Mouse (Mus musculus) adrenal gland, postnatal 25 days (tissue): ENCODE results near the gene Slc23a4. TPM values are rescaled to one million over a fixed set of nuclear protein-coding genes. Genes with fewer than 3 reads are reported as not detected.

Experiments used
- DNase-seq: peaks from one replicate; pipeline ENCODE4 v3.0.0; 2021; ENCODE audit warnings: mixed read lengths
- long read RNA-seq: library from polyadenylated mRNA; stranded (forward); transcript quantifications from one replicate; pipeline ENCODE4 v2.0.0, GENCODE M21; 2021
- total RNA-seq: library from RNA; stranded (reverse); gene quantifications from 2 replicates; pipeline ENCODE4 v1.2.3, GENCODE M21; 2021

The Slc23a4 gene
- total RNA-seq: not detected in 2 replicates
- long read RNA-seq: 0 reads

DNA sequence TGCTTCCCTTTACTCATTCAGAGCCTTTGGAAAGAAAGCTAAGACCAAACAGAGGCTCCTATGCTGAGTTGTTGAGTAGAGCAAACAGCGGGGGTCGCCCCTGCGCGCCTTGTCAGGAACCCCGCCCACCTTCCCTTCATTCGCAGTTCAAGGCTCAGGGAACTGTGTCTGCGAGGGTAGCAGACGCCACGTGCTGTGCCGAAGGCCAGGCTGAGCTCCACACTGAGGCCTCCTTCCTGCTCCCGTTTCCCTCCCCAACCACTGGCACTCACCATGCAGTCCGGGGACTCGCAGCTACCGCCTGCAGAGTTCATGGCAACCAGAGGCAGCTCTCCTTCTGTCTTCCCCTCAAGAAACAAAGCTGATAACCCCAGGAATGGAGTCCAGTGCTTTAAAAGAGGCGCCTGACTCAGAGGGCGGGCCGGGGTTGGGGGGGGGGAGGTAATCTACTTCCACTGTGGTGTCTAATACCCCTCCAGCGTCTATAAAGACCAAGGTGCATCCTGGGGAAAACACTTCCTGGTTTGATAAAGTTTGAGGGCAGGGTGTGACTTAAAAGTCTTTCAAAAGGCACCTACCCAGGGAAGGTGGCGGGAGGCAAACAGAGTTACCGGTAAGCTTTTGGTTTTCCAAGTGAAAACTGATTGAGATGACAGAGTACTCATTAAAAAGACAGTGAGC, at the start of gene Slc23a4:
TSS of gene Slc23a4 (minus strand) at position 324 of the 681 bp plus-strand sequence.
- DNase-seq: no peak

DNA sequence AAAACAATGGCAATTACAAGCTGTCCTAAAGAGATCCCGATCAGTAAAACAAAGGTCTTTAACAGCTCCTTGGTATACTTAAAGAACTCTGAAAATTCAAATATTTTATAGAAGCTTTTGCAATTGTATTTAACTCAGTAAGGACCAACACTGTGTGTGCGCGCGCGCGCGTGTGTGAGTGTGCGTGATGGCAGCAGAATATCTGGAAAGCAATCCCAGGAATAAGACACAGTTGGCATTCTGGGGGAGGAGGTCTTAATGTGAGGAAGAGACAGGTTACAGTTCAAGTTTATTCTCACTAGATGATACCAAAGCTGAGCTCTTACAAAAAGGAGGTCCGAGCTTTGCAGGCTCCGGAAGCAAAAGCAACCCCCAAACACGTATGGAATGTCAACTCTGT, 45.1 kb upstream of the Slc23a4 start:
- DNase-seq: no peak

DNA sequence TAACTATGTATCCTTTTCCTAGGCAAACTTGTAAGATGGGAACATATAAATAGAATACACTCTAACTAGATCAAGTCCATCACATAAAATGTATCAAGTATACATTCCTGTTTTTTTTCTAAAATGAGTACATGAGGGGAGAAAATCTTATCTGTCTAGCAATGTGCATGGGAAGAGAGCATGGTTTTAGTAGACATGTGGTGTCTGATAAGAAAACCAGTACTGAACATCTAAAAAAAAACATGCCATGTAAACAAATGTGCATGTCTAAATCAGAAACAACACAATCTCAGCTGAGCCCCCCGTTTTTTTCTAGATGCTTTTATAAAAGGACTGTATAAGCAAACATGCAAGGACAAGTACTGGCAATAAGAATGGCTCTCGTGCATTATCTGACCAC, 44.5 kb upstream of the Slc23a4 start:
- DNase-seq: no peak

- no peak for DNase-seq
These were observed 42.6 kb upstream of the Slc23a4 start for GRCm38 (mm10) chr6:35030811-35031210.

GRCm38 (mm10) chr6:35030226-35030625, 42.0 kb upstream of the Slc23a4 start:
- DNase-seq: no peak

DNA sequence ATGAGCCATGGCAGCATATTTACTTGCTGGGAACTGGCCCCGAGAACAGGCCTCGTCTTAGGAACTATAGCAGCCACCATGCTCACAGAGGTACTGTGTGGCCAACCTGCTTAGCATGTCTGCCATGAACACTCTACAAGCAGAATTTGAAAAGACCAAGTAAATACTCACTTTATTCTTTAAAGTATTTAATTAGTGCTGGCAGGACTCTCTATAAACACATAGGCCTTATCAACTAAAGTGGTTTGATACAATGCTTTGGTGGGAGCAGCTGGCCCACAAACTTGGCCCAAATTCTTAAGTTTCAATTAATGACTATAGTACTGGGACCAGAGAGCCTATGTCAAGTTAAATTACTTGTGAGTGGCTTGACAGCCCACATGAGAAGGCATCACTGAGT, 39.8 kb upstream of the Slc23a4 start:
- no peak for DNase-seq

DNA sequence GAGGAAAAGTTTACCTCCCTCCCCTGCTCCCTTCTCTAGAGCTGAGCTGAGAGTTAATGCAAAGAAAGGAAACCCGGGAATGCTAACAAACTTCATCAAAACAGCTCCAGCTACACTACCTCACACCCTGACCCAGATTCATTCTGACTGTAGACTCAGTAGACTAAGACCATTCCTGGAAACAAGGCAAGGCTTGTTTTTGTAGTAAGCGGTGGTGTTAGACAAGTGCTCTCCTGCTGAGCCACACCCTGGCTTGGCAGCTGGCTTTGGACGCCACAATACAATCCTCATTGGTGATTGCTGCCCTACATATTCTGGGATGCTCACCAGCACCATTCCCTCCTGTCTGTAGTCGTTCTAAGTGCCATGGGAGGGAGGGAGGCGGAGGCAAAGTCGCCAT, 39.1 kb upstream of the Slc23a4 start:
- no peak for DNase-seq

GRCm38 (mm10) chr6:35016624-35017023, 28.4 kb upstream of the Slc23a4 start:
- DNase-seq: no peak

DNA sequence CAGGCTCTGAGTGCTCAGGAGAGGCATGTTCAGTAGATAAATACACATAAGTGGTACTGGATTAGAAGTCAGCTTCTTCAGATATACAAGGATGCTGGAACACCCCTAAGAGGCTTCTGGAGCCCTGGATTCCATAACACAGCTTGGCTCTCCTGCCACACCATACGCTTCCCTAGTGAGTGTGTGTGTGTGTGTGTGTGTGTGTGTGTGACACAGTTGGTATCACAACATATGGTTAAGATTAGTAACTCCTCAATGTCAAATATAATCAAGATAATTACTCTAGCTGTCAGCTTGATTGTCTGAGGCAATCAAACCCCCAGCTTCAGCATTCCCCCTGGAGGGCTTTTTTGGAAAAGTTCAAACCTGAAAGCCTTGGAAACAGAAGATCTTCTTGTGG, 23.7 kb upstream of the Slc23a4 start:
- no peak for DNase-seq

- no peak for DNase-seq
These were observed 22.5 kb upstream of the Slc23a4 start for GRCm38 (mm10) chr6:35010705-35011104.

DNA sequence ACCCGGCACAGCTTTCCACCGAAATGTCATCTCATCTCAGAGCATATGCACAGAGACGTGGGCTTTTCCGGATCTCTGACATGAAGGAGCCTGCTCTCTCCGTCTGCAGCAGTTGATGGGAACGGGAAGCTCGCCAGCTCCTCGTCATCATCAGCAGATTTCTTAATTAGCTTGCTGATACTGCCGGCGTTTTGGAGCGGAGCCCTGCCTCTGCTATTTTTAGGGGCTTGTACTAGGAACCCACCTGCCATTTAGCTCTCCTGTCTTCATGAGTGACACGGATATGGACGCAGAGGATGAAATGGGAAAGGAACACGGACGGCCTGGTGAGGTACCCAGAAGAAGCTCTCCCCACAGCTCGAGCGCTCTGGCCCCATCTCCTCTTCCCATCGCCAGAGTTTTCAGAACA, 14.1 kb upstream of the Slc23a4 start:
- DNase-seq: no peak

DNA sequence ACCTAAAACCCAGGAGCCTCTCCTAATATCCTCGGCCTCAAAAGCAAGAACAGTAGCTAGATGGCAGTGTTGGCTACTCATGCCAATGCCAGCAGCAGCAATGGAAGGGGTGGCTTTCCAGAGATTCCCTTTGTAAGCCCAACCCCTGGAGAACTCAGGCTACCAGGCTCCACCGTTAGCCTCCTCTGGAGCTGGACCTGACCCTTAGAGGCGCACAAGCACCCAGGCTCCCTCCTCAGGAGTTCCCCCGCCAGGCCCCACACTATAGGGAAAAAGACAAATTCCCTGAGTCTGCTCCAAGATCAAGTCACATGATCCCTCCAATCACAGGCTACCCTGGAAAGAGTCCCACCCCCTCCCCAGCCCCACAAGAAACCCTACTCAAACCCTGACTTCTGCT, 10.9 kb upstream of the Slc23a4 start:
- DNase-seq: no peak

DNA sequence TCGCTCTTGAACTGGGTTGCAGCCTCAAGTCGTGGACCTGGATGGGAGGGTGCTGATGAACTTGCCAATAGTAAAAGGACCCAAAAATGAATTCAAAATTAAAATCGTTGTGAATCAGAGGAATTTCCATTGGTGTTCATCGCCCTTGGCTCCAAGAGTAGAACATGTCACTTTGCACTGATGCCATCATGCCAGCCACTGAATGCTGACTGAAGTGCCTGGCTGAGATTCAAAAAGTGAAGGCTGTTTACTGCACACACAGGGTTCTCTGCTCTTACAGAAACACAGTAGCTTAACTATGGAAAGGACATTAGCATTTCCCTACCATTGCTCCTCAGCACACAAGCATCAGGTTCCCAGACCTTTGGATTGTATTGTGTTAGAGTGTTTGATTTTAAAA, 8.3 kb upstream of the Slc23a4 start:
- no peak for DNase-seq

GRCm38 (mm10) chr6:34995265-34995681, 7.1 kb upstream of the Slc23a4 start:
- DNase-seq: peak; percentile 81

- DNase-seq: no peak
These were observed 6.5 kb upstream of the Slc23a4 start for GRCm38 (mm10) chr6:34994692-34995091.

GRCm38 (mm10) chr6:34989263-34989662, 1.1 kb upstream of the Slc23a4 start:
- no peak for DNase-seq

DNA sequence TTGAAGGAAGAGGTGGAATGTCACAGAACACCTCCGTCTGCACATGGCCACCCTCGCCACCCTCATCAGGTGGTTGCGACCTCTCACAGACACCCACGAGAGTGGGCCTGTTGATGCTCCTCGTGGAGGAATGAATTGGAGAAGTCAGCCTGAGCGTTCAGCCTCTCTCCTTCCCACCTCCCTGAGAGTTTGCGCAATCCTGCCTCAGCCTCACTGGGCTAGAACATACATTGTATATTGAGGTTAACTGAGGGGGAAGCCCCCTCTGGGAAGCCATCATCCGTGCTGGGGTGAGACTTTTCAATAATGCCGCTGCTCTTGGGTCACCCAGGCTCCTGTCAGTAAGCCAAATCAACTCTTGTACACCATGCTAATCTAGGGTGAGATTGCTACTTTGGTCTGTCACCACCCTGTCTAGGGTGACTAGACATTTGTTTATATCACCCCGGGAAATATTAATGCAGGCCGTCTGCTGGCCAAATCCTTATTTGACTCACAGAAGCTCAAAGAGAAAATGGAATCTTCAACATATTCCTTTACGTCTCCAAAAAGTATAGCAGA, 1.0 kb downstream of the Slc23a4 start:
- DNase-seq: no peak

DNA sequence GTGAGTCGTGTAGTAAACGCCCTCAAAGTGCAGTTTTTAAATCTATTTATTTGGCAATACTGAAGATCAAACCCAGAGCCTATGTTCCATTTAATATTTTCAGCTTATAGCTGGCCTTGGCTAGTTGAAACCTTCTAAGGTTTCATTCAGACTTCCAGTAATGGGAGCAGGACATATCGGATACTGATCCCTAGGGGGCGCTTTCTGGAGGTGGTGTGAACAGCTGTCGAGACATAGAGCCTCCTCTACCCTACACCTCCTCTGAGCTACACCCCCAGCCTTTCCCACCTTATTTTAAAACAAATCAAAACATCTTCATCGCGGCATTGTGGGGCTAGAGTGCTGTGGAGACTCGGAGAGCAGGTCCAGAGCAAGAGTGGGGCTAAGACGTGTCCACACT, 7.5 kb downstream of the Slc23a4 start:
- no peak for DNase-seq

GRCm38 (mm10) chr6:34979291-34979690, 8.9 kb downstream of the Slc23a4 start:
- DNase-seq: no peak

- DNase-seq: no peak
These were observed 17.0 kb downstream of the Slc23a4 start for GRCm38 (mm10) chr6:34971181-34971580.

- DNase-seq: no peak
These were observed 22.2 kb downstream of the Slc23a4 start for GRCm38 (mm10) chr6:34965819-34966539.

GRCm38 (mm10) chr6:34964550-34964949, 23.7 kb downstream of the Slc23a4 start:
- DNase-seq: no peak

DNA sequence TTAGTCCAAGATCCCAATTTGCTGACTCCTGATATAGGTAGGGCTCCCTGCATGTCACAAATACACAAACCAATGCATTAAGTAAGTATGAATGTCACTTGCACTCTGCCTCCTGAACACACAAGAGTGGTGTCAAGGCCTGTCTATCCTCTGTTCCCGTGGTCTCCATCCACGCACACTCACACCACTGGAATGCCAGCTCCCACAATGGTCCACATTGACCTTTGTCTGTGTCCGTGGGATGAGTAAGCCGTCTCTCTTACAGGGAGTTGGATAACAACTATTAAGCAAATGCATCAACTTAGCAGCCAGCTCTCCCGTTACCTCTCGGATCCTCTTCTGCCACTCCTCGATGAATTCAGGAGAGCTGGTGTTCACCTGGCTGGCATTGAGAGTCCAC, 29.1 kb downstream of the Slc23a4 start:
- DNase-seq: no peak

- DNase-seq: no peak
These were observed 32.4 kb downstream of the Slc23a4 start for GRCm38 (mm10) chr6:34955862-34956241.
